8 mouse cellular contexts compared by ENCODE assay signal in the genomic region with DNA sequence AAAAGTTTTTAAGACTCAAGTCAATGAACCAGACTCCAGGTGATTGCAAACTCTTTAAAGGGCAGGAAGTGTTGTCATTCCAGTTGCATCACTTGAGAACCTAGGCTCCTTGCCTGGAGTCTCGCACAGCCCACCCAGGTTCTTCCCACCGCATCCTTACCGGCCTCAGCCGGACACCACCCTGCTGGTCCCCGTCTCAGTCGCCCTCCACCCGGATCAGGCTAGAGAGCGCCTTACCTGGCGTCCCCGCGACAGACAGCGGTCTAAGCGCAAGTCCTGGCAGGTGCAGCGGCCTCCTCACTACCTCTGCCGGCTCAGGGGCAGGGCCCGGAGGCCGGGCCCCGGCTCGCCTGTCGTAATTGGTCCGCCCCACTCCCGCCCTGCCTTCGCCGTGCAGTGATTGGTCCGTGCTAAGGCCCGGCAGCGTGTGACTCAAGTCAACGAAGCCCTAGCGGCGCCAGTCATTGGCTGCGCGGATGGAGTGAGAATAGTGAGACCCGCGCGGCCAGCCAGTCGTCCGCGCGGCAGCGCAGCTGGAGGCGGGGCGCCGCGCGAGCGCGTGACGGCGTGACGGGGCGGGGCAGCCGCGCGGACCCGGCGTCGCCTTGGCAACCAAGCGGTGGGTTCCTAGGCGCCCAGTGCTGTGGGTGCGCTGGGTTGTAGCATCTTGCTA. TPM values are rescaled to one million over a fixed set of nuclear protein-coding genes. Genes with fewer than 3 reads are reported as not detected.
A peak's percentile ranks its signal among the peaks of the same experiment; 100 is the strongest.
DNase-seq lines count a peak whose midpoint lies in the region; ATAC-seq and TF ChIP-seq lines count a peak whose summit lies in the region.

A gene (minus strand): TSS at position 522 of the 673 bp plus-strand sequence.

- ATAC-seq in forebrain, embryonic 15.5 days (replicated peaks): peak; percentile 100
- peak; percentile 99 for ATAC-seq in neutrophil, adult 5-6 weeks (ENCODE audit: extremely low read depth, insufficient number of reproducible peaks, low FRiP score, poor library complexity, severe bottlenecking)

- no peaks in the 10 kb centered on the region for H3K9me3 ChIP-seq in forebrain, embryonic 15.5 days

- H3K36me3 ChIP-seq in forebrain, embryonic 15.5 days: peaks cover 14% of the 10 kb centered on the region

- intact Hi-C loops in heart, postnatal 25 days (cut with DNase I): loop anchor here (5.0 kb wide), 1 partner anchor 114 kb away; no protein-coding TSS in a partner anchor

- H3K4me3 ChIP-seq in forebrain, embryonic 15.5 days: peak within 1 kb of the TSS; percentile 66
- H3K4me3 ChIP-seq in lung, adult 2 months (replicated peaks; ENCODE audit: extremely low read depth, low read depth, low read length): peak within 1 kb of the TSS; percentile 82

- H3K9ac ChIP-seq in forebrain, embryonic 15.5 days (replicated peaks): peak within 1 kb of the TSS; percentile 72

- peak within 1 kb of the TSS; percentile 60 for H3K4me2 ChIP-seq in forebrain, embryonic 15.5 days (replicated peaks)

- peak; percentile 87 for TF ChIP-seq POLR2A in lung, adult 2 months (IDR thresholded peaks at IDR 0.05; ENCODE audit: borderline replicate concordance, extremely low read depth, low read depth, low read length)

- H3K4me1 ChIP-seq in forebrain, embryonic 15.5 days: peaks cover 44% of the 10 kb centered on the region
- H3K4me1 ChIP-seq in lung, adult 2 months (ENCODE audit: control insufficient read depth, insufficient read depth, low read length): peaks cover 3% of the 10 kb centered on the region; the same call in 1 of the 2 replicates

- H3K27me3 ChIP-seq in forebrain, embryonic 15.5 days: no peaks in the 10 kb centered on the region

- no peak for TF ChIP-seq CTCF in lung, adult 2 months (IDR thresholded peaks at IDR 0.05; ENCODE audit: insufficient read depth, low read length)

- DNase-seq in ES-CJ7 (ENCODE audit: low read depth, low spot score): peak; percentile 100
- peak; percentile 96 for DNase-seq in cerebellum, adult 11 months
- peak; percentile 97 for DNase-seq in heart, postnatal 25 days (ENCODE audit: low spot score)
- peak; percentile 98 to 99 for DNase-seq in layer of hippocampus, adult 18-20 months (ENCODE audit: low spot score in 2 of 2)
- peak; percentile 93 for DNase-seq in lung, adult 2 months
- peak; percentile 97 to 98 for DNase-seq in thymus, adult 18-20 months

- H3K27ac ChIP-seq in forebrain, embryonic 15.5 days (replicated peaks): peak within 1 kb of the TSS; percentile 85

- WGBS in forebrain, embryonic 15.5 days: under 1% methylated on average over 60 of the region's 60 CpGs
- under 1% methylated on average over 60 of the region's 60 CpGs for WGBS in lung, adult 2 months

RNA-seq across cellular contexts. Expression of the gene that starts here (rescaled TPM):
- polyA plus RNA-seq in forebrain, embryonic 15.5 days (2015; fragmentation: Nextera tagmentation; extraction: Ambion mirVana): 130 and 142 TPM in 2 replicates
- 1 to 10 TPM; 6.1 to 8.9 TPM for total RNA-seq in heart, postnatal 25 days (2021)
- total RNA-seq in layer of hippocampus, adult 18-20 months (2021): 10 to 100 TPM; 86.1 to 89.9 TPM
- 16.2 and 32.2 TPM in 2 replicates for polyA plus RNA-seq in lung, adult 2 months (2012; rRNA removed)
- 41.7 and 45.2 TPM in 2 replicates for total RNA-seq in neutrophil, adult 5-6 weeks (2017)

Comparison
In these comparisons a context has a peak if more than half of its experiments do, and no peak if none do; other contexts are left out.
1. Peak in every context shown above with its lines: DNase-seq, ATAC-seq, H3K4me3 ChIP-seq and H3K27ac ChIP-seq.